Mouse (Mus musculus) lung, adult 2 months (tissue): Measurements from ENCODE around the gene Fmod. TPM values are rescaled to one million over a fixed set of nuclear protein-coding genes. Genes with fewer than 3 reads are reported as not detected.

Source experiments
- DNase-seq: peaks from one replicate; pipeline ENCODE4 v3.0.0; 2022
- H3K4me1 ChIP-seq: fragments of 200-500 bp; 2 replicates; pipeline ENCODE4 v1.6.1; 2011; ENCODE audit warnings: low read length; ENCODE audit not compliant: control insufficient read depth, insufficient read depth
- H3K4me3 ChIP-seq: fragments of 200-500 bp; replicated peaks from 2 replicates; pipeline ENCODE3; 2011; ENCODE audit warnings: low read depth, mild to moderate bottlenecking, control low read depth, low read length; ENCODE audit errors: extremely low read depth
- CTCF ChIP-seq: fragments of 200-500 bp; IDR thresholded peaks from 2 replicates; pipeline ENCODE4 v1.5.1; 2011; ENCODE audit warnings: mild to moderate bottlenecking, low read length, control low read depth; ENCODE audit not compliant: insufficient read depth
- POLR2A ChIP-seq: fragments of 200-500 bp; IDR thresholded peaks from 2 replicates; pipeline ENCODE4 v1.6.1; 2011; ENCODE audit warnings: low read depth, mild to moderate bottlenecking, control low read depth, low read length, borderline replicate concordance; ENCODE audit errors: extremely low read depth
- WGBS: fragments of 180-500 bp; shearing (Covaris S2); methylation state at CpG from one replicate; pipeline ENCODE4 v1.1.7; 2018; 5-methylcytosine and 5-hydroxymethylcytosine counted together
- polyA plus RNA-seq: library from polyadenylated mRNA; depleted of rRNA; stranded (reverse); fragments of >200 nt; gene quantifications from 2 replicates; pipeline ENCODE4 v1.2.3, GENCODE M21; 2012

Gene Fmod
- polyA plus RNA-seq, 1 experiment = 14.2 TPM

- DNase-seq = no peak
- TF ChIP-seq POLR2A = no peak
- no peak for TF ChIP-seq CTCF
- H3K4me1 ChIP-seq = peaks cover 16% of the 10 kb centered on the region
- H3K4me3 ChIP-seq = no peak overlapping the region
- WGBS = 82% methylated on average over 4 of the region's 4 CpGs
Observed at GRCm38 (mm10) chr1:134080406-134080805, 43.4 kb downstream of the Fmod start.

GRCm38 (mm10) chr1:134080881-134081450 is 43.9 kb downstream of the Fmod start:
- no peak overlapping the region for H3K4me3 ChIP-seq
- WGBS = 60% methylated on average over 5 of the region's 5 CpGs
- no peak for DNase-seq
- TF ChIP-seq CTCF = no peak
- TF ChIP-seq POLR2A = no peak
- H3K4me1 ChIP-seq = peaks cover 16% of the 10 kb centered on the region

GRCm38 (mm10) chr1:134082987-134083516 is 46.0 kb downstream of the Fmod start:
- H3K4me1 ChIP-seq = peaks cover 21% of the 10 kb centered on the region
- 35% methylated on average over 11 of the region's 11 CpGs for WGBS
- H3K4me3 ChIP-seq = no peak overlapping the region
- TF ChIP-seq POLR2A = no peak
- TF ChIP-seq CTCF = no peak
- DNase-seq = no peak

GRCm38 (mm10) chr1:134083676-134084075 is 46.6 kb downstream of the Fmod start:
- WGBS = 86% methylated on average over 8 of the region's 8 CpGs
- TF ChIP-seq POLR2A (no peak), CTCF (no peak)
- peaks cover 21% of the 10 kb centered on the region for H3K4me1 ChIP-seq
- no peak overlapping the region for H3K4me3 ChIP-seq
- DNase-seq = no peak

GRCm38 (mm10) chr1:134084128-134084527 is 47.1 kb downstream of the Fmod start:
- H3K4me1 ChIP-seq = peaks cover 21% of the 10 kb centered on the region
- TF ChIP-seq CTCF (no peak), POLR2A (no peak)
- no peak overlapping the region for H3K4me3 ChIP-seq
- 62% methylated on average over 3 of the region's 3 CpGs for WGBS
- no peak for DNase-seq

GRCm38 (mm10) chr1:134086017-134086416 is 49.0 kb downstream of the Fmod start:
- 63% methylated on average over 3 of the region's 3 CpGs for WGBS
- DNase-seq = no peak
- H3K4me1 ChIP-seq = peaks cover 13% of the 10 kb centered on the region
- H3K4me3 ChIP-seq = no peak overlapping the region
- TF ChIP-seq POLR2A (no peak), CTCF (no peak)

GRCm38 (mm10) chr1:134086811-134087398 is 49.9 kb downstream of the Fmod start:
- WGBS = 41% methylated on average over 16 of the region's 16 CpGs
- no peak for DNase-seq
- peak overlapping the region; percentile 36 for H3K4me3 ChIP-seq
- H3K4me1 ChIP-seq = peaks cover 13% of the 10 kb centered on the region
- TF ChIP-seq POLR2A = peak; percentile 34; the same call in 1 of the 2 replicates
- TF ChIP-seq CTCF = no peak

- DNase-seq = no peak
- Histone ChIP-seq H3K4me1 (peaks cover 22% of the 10 kb centered on the region), H3K4me3 (no peak overlapping the region)
- 92% methylated on average over 7 of the region's 7 CpGs for WGBS
- TF ChIP-seq CTCF = no peak
- TF ChIP-seq POLR2A = no peak
Observed at GRCm38 (mm10) chr1:134089074-134089473, 52.0 kb downstream of the Fmod start.

GRCm38 (mm10) chr1:134091851-134092250 is 54.8 kb downstream of the Fmod start:
- DNase-seq = no peak
- Histone ChIP-seq H3K4me3 (no peak overlapping the region), H3K4me1 (peaks cover 36% of the 10 kb centered on the region)
- TF ChIP-seq POLR2A (no peak), CTCF (no peak)
- 84% methylated on average over 3 of the region's 3 CpGs for WGBS

GRCm38 (mm10) chr1:134092368-134092767 is 55.3 kb downstream of the Fmod start:
- peaks cover 35% of the 10 kb centered on the region for H3K4me1 ChIP-seq
- H3K4me3 ChIP-seq = no peak overlapping the region
- TF ChIP-seq CTCF (no peak), POLR2A (no peak)
- 23% methylated on average over 6 of the region's 6 CpGs for WGBS
- no peak for DNase-seq
